Mouse (Mus musculus) central nervous system, embryonic 11.5 days (tissue): ENCODE results near the gene Polr2h. TPM values are rescaled to one million over a fixed set of nuclear protein-coding genes. Genes with fewer than 3 reads are reported as not detected.

Experiments
- polyA plus RNA-seq: library from polyadenylated mRNA; depleted of rRNA; stranded (reverse); fragments of >200 nt; gene quantifications from 2 replicates; pipeline ENCODE4 v1.2.3, GENCODE M21; 2012; rRNA removed

Polr2h gene
- 100 and 107 TPM in 2 replicates for polyA plus RNA-seq

DNA sequence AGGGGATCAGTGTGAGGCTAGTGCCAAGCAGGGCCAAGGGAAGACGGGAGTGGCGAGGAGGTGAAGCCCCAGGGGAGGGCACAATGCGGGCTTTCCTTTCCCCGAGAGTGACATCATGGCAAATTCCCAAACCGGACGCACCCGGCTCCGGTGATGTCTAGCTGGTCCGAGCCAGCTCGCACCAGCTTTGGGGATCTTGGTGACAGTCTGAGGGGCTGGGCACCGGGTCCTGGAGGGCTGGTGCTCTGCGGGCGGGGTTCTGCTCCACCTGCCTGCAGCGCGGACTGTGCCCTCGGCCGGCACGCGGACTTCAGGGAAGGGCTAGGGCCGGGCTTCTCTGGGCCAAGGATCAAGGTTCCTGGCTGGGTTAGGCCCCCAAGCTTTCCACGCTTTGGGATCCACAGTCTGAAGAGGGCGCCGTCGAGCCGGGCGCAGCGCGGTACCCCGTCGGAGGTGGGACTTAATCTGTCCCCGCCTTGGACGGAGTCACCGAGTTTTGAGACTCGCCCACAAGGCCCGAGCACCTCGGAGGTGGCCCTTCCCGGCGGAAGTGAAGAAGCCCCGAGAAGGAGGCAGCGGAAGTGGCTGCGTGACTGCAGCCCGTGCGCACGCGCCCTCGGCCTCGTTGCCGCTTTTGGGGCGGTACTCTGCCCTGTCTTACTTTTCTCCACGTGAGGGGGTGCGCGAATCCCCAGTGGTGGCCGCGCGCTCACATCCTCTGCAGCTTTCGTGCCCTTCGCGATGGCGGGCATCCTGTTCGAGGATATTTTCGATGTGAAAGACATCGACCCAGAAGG, at the start of gene Polr2h, which contains the start of gene Clcn2:
Gene Polr2h, plus strand, starts transcription at position 485 of the 797 bp plus-strand sequence.
Gene Clcn2, minus strand, starts transcription at position 566 of the 797 bp plus-strand sequence.

GRCm38 (mm10) chr16:20668013-20668412, 49.5 kb upstream of the Polr2h start, which contains the start of gene Eif4g1:
Gene Eif4g1, plus strand, starts transcription at chr16:20668313.

DNA sequence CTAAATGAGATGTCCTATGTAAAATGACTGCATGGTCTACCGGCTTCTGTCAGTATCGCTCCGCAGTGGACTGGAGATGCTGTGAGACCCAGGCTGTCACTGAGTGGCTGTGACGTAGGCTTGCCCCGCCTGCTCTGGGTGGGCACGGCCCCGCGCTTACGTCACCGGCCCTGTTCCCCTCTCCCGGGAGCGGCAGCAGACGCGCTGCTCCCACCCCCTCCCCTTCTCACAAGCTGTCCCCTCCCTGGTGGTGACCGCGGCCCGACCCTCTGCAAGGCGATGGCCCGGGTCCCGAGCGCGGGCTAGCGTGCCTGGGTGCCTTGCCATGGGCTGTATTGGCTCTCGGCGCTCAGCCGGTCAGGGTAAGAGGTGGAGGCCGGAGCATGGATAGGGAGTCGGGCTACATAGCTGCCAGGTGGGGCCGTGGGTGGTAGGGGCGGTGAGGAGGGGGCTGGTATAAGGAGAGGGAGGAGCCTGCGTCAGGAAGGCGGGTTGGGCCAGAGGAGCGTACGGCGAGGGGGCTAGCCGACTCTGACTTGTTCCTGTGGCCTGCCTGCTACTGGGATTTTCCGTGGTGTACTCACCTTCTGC, 24.3 kb upstream of the Polr2h start, which contains the start of gene Fam131a:
Gene Fam131a, plus strand, starts transcription at position 131 of the 591 bp plus-strand sequence.

DNA sequence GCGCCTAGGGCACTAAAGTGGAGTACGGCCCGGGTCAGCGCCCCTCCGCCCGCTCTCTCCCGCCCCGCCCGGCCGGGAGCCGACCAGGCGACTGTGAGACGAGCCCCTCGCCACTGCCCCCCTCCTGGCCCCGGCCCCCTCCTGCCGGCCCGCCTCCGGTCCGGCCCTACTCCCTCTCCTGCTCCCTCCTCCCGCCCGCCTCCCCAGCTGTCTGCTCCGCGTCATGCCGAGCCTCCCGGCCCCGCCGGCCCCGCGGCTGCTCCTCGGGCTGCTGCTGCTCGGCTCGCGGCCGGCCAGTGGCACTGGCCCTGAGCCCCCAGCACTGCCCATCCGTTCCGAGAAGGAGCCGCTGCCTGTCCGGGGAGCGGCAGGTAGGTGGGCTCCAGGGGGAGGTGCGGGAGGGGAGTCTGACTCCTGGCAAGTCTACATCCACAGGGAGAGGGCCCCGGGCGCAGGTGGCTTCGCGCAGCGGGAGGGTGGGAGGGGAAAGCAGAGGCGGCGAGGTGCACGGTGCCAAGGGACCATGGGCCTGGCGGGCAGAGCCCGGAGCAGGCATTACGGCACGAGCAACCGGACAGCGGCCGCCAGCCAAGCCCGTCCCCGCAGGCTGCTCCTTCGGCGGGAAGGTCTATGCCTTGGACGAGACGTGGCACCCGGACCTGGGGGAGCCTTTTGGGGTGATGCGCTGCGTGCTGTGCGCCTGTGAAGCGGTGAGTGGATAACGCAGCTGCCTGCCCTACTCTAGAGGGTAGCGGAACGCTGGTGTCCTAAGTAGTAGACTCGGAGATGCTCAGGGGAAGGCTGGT, 15.7 kb downstream of the Polr2h start, which contains the start of gene Chrd:
Gene Chrd, plus strand, starts transcription at position 203 of the 806 bp plus-strand sequence.

GRCm38 (mm10) chr16:20733731-20734730, 16.6 kb downstream of the Polr2h start, which contains the start of gene Thpo:
Gene Thpo, minus strand, starts transcription at chr16:20734511.

Other genes starting within 250 kb of the Polr2h start
- 63.5 and 74.4 TPM in 2 replicates for gene Eif2b5, start 218.8 kb upstream of the Polr2h start, polyA plus RNA-seq
- 72.1 and 88.5 TPM in 2 replicates for gene Dvl3, start 200.7 kb upstream of the Polr2h start, polyA plus RNA-seq
- 439 and 679 TPM in 2 replicates for gene Ap2m1, start 182.2 kb upstream of the Polr2h start, polyA plus RNA-seq
- gene Abcf3, start 169.1 kb upstream of the Polr2h start, polyA plus RNA-seq = 56.9 and 58.1 TPM in 2 replicates
- 6.8 and 10.0 TPM in 2 replicates for gene Vwa5b2, start 128.2 kb upstream of the Polr2h start, polyA plus RNA-seq
- 15.6 and 20.6 TPM in 2 replicates for gene Eef1akmt4, start 106.1 kb upstream of the Polr2h start, polyA plus RNA-seq
- gene Gm49333, start 106.1 kb upstream of the Polr2h start, polyA plus RNA-seq = 0.23 TPM in 1 of 2 replicates, not detected in the other
- gene Alg3, start 105.9 kb upstream of the Polr2h start, polyA plus RNA-seq = 21.2 and 26.8 TPM in 2 replicates
- gene Camk2n2, start 96.4 kb upstream of the Polr2h start, polyA plus RNA-seq = 10.4 and 10.6 TPM in 2 replicates
- 11.9 and 13.3 TPM in 2 replicates for gene Ece2, start 87.8 kb upstream of the Polr2h start, polyA plus RNA-seq
- 237 and 241 TPM in 2 replicates for gene Psmd2, start 66.0 kb upstream of the Polr2h start, polyA plus RNA-seq
- 283 and 370 TPM in 2 replicates for gene Eif4g1, start 49.4 kb upstream of the Polr2h start, polyA plus RNA-seq
- gene Fam131a, start 24.4 kb upstream of the Polr2h start, polyA plus RNA-seq = 11.9 and 17.1 TPM in 2 replicates
- 42.3 and 60.2 TPM in 2 replicates for gene Clcn2, start 81 bp downstream of the Polr2h start, polyA plus RNA-seq
- gene Chrd, start 15.5 kb downstream of the Polr2h start, polyA plus RNA-seq = 10.6 and 12.0 TPM in 2 replicates
- gene Thpo, start 16.8 kb downstream of the Polr2h start, polyA plus RNA-seq = 0.96 and 2.0 TPM in 2 replicates